Mouse (Mus musculus) megakaryocyte, embryonic 14.5 days (primary cell): ENCODE data around the gene Tesk1. TPM values are rescaled to one million over a fixed set of nuclear protein-coding genes. Genes with fewer than 3 reads are reported as not detected.
A peak's percentile ranks its signal among the peaks of the same experiment; 100 is the strongest.

Experiments
- H3K27me3 ChIP-seq: replicated peaks from 2 replicates; pipeline ENCODE3; 2012; ENCODE audit warnings: inconsistent platforms
- H3K36me3 ChIP-seq: replicated peaks from 2 replicates; pipeline ENCODE3; 2012; ENCODE audit warnings: low read length, inconsistent platforms, mixed read lengths
- H3K4me1 ChIP-seq: 2 replicates; pipeline ENCODE4 v1.6.1; 2012; ENCODE audit warnings: inconsistent platforms
- H3K4me3 ChIP-seq: replicated peaks from 2 replicates; pipeline ENCODE3; 2012; ENCODE audit warnings: moderate library complexity, mild to moderate bottlenecking, inconsistent platforms
- H3K9me3 ChIP-seq: 2 replicates; pipeline ENCODE4 v1.6.1; 2012; ENCODE audit warnings: inconsistent platforms
- FLI1 ChIP-seq: IDR thresholded peaks from 2 replicates; pipeline ENCODE4 v1.6.1; 2012; ENCODE audit warnings: low read length, inconsistent platforms, mixed read lengths
- GATA1 ChIP-seq: IDR thresholded peaks from 3 replicates; pipeline ENCODE4 v1.6.1; 2012; ENCODE audit warnings: mixed read lengths, low read length, inconsistent platforms, borderline replicate concordance
- polyA plus RNA-seq: library from polyadenylated mRNA; stranded (reverse); fragments of >175 nt; gene quantifications from 2 replicates; pipeline ENCODE4 v1.2.3, GENCODE M21; 2012; ENCODE audit warnings: low replicate concordance; ENCODE audit not compliant: insufficient read depth

Gene Tesk1
- polyA plus RNA-seq, 1 experiment: 28.2 TPM

DNA sequence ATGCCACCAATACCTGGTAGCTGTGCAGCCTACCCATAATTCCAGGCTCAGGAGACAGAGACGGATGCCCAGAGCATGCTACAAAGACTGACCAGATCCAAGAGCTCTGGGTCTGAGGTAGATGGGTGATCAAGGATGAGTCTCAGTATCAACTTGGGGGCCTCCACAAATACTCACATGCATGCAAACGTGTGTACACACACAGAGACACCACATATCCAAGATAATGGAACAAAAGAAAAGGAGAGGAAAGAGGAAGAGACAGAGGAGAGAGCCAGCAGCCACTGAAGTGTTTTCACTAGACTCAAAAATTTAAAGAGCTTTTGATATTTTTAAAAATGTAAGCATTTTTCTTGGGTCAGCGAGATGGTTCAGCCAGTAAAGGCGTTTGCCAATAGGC lies 23.3 kb upstream of the Tesk1 start:
- Histone ChIP-seq H3K4me3 (no peak overlapping the region), H3K27me3 (peaks cover 20% of the 10 kb centered on the region), H3K9me3 (peaks cover 18% of the 10 kb centered on the region), H3K36me3 (peaks cover 78% of the 10 kb centered on the region), H3K4me1 (peaks cover 15% of the 10 kb centered on the region)
- TF ChIP-seq GATA1: no peak
- no peak for TF ChIP-seq FLI1

DNA sequence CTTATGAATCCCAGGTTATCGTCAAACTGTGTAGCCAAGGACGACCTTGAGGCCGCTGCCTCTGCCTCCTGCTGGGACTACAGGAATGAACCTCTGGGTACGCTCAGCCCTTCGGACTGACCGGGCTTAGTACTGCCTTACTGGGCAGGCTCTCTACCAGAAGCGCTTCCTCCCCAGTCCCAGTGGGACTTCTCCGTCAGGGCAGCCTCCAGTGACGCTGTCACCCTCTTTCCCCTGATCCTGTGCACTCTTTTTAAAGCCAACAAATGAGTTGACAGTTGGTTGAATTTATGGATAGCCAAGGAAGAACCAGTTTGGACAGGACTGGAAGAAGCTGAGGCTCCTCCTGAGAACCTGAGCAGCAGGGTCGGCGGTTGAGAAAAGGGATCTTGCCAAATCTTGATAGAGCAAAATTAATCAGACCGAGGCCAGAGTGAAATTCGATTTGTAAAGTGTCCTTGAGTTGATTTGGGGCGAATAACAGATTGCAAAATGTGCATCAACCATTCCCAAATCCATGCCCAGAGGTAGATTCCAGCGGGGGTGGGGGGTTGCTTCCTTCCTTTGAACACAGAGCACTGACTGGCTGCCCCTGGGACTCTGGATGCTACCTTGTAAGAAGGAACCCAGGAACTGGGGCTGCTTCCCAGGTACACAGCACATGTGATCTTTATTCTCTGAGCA lies 22.6 kb upstream of the Tesk1 start:
- TF ChIP-seq FLI1 (no peak), GATA1 (no peak)
- Histone ChIP-seq H3K4me3 (no peak overlapping the region), H3K27me3 (peaks cover 26% of the 10 kb centered on the region), H3K4me1 (peaks cover 15% of the 10 kb centered on the region), H3K9me3 (peaks cover 18% of the 10 kb centered on the region), H3K36me3 (peaks cover 82% of the 10 kb centered on the region)

DNA sequence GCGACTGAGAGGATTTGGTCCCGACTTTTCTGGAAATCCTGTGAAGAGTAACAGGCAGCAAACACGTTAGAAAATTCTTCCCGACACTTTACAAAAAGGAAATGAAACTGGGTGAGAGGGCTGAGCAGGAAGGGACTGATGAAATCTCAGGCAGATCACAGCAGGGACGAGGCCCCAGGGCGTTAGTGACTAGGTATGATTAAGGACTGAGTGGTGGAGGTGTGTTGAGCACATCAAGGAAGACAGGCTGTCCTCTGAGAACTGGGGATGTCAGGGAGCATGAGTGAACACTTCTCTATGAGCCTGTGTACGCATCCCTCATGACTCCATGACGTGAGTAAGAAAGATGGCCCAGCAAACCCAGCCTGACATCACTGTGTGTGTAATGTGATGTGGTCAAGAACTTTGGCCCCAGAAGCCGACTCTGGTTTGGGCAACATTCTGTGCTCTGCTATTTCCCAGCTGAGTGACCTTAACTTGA lies 21.9 kb upstream of the Tesk1 start:
- H3K4me3 ChIP-seq: peak overlapping the region; percentile 75
- H3K9me3 ChIP-seq: peaks cover 16% of the 10 kb centered on the region
- TF ChIP-seq GATA1 (no peak), FLI1 (no peak)
- H3K36me3 ChIP-seq: peaks cover 82% of the 10 kb centered on the region
- peaks cover 29% of the 10 kb centered on the region for H3K27me3 ChIP-seq
- peaks cover 15% of the 10 kb centered on the region for H3K4me1 ChIP-seq

DNA sequence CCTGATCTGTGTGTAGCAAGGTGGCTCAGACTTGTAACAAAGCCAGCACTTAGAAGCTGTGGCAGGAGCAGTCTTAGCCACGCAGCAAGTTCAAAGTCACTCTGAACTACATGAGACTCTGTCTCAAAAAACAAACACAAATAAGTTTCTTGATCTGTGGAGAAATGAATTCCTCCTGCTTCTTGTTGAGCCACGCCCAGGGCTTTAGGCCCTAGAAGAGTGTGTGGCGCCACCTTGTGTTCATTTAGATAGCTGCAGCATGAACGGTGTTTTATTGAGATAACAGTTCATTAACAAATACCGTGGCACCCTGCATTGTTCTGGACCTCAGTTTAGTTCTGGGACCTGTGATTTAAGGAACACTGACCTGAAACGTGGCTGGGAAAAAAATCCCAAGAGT lies 21.4 kb upstream of the Tesk1 start:
- Histone ChIP-seq H3K4me1 (peaks cover 17% of the 10 kb centered on the region), H3K36me3 (peaks cover 82% of the 10 kb centered on the region), H3K4me3 (peak overlapping the region; percentile 75), H3K27me3 (peaks cover 30% of the 10 kb centered on the region), H3K9me3 (peaks cover 13% of the 10 kb centered on the region)
- TF ChIP-seq GATA1 (no peak), FLI1 (no peak)

DNA sequence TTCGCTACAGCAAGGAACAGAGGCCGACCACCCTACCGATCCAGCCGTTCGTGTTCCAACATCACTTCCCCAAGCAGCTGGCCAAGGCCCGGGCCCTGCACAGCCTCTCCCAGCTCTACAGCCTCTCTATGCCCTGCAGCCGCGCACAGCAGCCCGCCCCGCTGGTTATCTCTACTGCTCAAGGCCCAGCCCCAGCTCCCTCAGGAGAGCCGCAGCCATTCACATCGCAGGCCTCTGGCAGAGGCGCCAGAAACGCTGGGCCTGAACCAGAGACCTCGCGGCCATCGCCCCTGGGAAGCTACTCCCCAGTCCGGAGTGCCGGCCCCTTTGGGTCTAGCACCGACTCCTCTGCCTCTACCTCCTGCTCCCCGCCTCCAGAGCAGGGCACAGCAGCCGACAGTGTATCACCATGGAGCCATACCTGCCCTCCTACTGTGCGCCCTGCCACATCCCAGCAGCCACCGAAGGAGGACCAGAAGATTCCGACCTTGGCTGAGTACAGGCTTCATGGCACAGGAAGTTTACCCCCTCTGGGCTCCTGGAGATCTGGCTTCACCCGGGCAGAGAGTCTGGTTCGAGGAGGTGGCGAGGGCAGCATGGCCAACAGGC lies 20.0 kb upstream of the Tesk1 start:
- Histone ChIP-seq H3K36me3 (peaks cover 82% of the 10 kb centered on the region), H3K9me3 (no peaks in the 10 kb centered on the region), H3K27me3 (peaks cover 34% of the 10 kb centered on the region), H3K4me3 (no peak overlapping the region), H3K4me1 (peaks cover 19% of the 10 kb centered on the region)
- TF ChIP-seq FLI1 (no peak), GATA1 (no peak)

DNA sequence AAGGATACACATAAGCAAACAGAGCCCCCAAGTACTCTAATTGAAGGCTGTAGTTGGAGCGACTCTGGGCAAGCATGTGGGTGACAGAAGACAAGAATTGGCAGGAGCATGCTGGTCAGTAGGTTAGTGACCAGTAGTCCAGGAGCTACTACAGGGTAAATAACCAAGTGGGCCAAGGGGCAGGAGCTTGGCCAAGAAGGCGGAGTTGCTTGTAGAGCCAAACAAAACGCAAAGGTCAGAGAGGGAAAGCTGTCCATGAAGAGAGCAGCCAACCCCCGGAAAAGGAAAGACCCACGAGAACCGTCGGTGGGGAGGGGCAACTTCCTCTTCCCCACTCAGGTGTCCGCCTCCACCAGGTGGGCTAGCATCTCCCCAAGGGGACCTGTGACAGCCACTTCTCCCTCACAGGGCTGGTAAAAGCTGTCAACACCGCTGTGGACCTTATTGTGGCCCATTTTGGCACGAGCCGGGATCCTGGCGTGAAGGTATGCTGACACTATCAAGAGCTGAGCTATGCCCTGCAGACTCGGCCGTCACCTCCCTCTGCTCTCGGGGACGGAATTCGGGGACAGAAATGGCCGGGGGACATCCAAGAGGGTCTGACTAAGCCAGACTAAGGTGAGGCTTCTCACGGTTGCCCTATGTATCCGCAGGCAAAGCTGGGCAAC lies 18.3 kb upstream of the Tesk1 start:
- Histone ChIP-seq H3K4me1 (peaks cover 26% of the 10 kb centered on the region), H3K9me3 (no peaks in the 10 kb centered on the region), H3K4me3 (no peak overlapping the region), H3K27me3 (peaks cover 45% of the 10 kb centered on the region), H3K36me3 (peaks cover 78% of the 10 kb centered on the region)
- no peak for TF ChIP-seq FLI1
- TF ChIP-seq GATA1: no peak

DNA sequence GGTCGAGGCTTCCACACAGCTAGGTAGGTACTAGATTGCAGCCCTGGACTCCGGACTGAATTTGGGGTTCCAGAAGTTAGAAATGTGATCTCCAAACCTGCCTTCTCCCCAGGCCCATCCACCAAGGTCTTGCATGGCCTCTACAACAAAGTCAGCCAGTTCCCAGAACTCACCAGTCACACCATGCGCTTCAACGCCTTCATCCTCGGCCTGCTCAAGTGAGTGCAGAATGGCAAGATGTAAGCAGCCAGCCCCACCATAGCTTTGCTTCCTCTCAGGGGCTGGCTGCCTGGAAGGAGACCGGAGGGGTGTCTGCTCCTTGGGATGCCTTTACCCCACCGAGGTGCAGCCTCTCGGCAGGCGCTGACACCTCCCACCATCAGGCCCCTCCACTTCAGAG lies 17.7 kb upstream of the Tesk1 start:
- H3K4me1 ChIP-seq: peaks cover 26% of the 10 kb centered on the region
- TF ChIP-seq FLI1 (no peak), GATA1 (no peak)
- H3K27me3 ChIP-seq: peaks cover 51% of the 10 kb centered on the region
- no peak overlapping the region for H3K4me3 ChIP-seq
- H3K9me3 ChIP-seq: no peaks in the 10 kb centered on the region
- peaks cover 75% of the 10 kb centered on the region for H3K36me3 ChIP-seq

DNA sequence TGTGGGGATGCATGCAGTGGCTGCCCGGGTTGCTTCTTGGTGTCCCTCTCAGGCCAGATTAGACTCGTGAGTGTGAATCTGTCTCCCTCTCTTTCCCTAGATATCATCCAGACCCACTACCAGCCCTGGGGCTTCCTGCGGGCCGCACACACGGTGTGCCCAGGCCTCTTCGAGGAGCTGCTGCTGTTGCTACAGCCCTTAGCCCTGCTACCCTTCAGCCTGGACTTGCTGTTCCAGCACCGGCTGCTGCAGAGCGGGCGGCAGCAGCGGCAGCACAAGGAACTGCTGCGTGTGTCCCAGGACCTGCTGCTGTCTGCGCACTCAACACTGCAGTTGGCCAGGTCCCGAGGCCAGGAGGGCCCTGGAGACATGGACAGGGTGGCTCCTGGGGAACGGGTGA lies 16.5 kb upstream of the Tesk1 start:
- Histone ChIP-seq H3K36me3 (peaks cover 66% of the 10 kb centered on the region), H3K27me3 (peaks cover 56% of the 10 kb centered on the region), H3K9me3 (no peaks in the 10 kb centered on the region), H3K4me3 (no peak overlapping the region), H3K4me1 (peaks cover 19% of the 10 kb centered on the region)
- TF ChIP-seq GATA1 (no peak), FLI1 (no peak)

DNA sequence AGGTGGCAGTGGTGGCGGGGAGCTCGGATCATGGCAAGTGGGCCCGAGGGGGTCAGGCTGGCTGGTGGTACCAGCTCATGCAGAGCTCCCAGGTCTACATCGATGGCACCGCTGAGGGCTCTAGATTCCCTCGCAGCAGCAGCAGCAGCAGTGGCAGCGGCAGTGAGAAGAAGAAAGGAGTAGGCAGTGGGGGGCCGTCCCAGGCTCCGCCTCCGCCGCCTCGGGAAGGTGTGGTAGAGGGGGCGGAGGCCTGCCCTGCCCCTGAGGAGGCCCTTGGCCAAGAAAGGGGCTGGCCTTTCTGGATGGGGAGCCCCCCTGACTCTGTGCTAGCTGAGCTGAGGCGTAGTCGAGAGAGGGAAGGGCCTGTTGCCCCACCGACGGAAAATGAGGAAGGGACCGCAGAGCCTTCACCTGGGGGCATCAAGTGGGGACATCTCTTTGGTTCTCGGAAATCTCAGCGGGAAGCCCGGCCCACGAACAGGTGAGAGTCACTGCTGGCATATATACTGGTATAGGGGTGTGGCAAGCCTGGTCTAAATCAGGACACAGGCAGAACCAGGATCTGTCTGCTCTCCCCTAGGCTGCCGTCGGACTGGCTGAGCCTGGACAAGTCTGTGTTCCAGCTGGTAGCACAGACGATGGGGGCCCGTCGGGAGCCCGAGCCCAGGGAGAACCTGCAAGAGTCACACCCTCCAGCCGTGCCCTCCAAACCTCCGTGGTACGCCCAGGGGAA lies 15.9 kb upstream of the Tesk1 start:
- Histone ChIP-seq H3K4me3 (no peak overlapping the region), H3K4me1 (peaks cover 18% of the 10 kb centered on the region), H3K9me3 (no peaks in the 10 kb centered on the region), H3K36me3 (peaks cover 66% of the 10 kb centered on the region), H3K27me3 (peaks cover 56% of the 10 kb centered on the region)
- TF ChIP-seq FLI1 (no peak), GATA1 (no peak)
